Mouse (Mus musculus): ENCODE measurements around the gene Syndig1. TPM values are rescaled to one million over a fixed set of nuclear protein-coding genes. Genes with fewer than 3 reads are reported as not detected.
A peak's percentile ranks its signal among the peaks of the same experiment; 100 is the strongest.

Syndig1 gene
- total RNA-seq, 4 experiments from 2014 or later: 0.14 to 0.60 (median 0.31) TPM

DNA sequence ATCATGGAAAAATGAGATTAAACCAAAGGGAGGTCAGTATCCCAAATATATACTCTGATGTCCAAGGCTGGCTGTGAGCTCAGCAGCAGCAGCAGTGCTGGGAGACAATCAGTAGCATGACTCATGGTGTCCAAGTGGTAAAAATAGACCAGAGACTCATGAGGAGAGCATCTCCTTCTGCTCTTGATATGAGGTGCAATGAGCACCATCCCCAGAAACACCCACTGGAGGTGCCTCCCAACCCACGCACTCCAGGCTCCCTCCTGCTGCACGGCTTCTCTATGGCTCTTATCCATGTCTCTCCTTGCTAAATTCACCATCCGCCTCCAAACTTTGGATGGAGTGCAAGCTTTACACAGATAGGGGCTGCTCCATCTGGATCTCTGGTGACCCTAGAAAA, 44.3 kb downstream of the Syndig1 start:
- peak; percentile 12 for DNase-seq (ENCODE audit: low spot score)

DNA sequence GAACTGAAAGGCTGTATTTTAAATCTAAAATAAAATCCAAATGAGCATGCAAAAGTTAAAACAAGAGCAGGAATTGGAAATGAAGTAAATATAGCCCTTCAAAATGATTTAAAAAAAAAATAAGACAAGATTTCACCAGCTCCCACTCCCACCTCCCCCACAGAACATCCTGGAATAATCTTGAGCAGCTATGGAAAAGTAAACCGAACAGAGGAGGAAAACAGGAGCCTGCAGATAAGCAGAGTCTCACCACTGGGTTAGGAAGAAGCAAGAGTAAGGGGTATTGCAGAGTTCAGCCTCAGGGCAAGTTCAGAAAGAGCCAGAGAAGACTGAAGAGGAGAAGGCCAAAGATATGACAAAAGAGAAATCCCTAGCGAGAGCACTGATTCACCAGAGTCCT, 48.9 kb downstream of the Syndig1 start:
- DNase-seq (ENCODE audit: low spot score): no peak

DNA sequence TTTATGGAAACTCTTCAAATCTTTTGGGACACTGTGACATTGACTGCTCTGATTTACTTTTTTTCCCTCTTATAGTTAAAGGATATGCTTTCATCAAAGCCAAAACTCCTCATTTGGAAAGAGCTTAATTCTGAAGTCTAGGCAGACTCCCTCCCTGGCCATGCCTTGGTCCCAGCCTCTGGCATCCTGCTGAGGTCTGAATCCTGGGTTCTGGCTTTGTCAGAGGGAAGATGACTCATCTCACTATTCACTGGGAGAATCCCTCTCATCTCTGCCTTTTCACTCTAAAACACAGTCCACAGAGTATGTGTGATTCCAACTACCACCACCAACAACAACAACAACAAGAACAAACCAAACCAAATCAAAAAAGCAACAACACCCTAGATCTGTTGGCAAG, 58.6 kb downstream of the Syndig1 start:
- DNase-seq (ENCODE audit: low spot score): no peak

GRCm38 (mm10) chr2:149891647-149892046, 62.6 kb downstream of the Syndig1 start:
- no peak for DNase-seq (ENCODE audit: low spot score)

GRCm38 (mm10) chr2:149896337-149896736, 67.3 kb downstream of the Syndig1 start:
- DNase-seq (ENCODE audit: low spot score): no peak

- no peak for DNase-seq (ENCODE audit: low spot score)
Measured at GRCm38 (mm10) chr2:149899615-149900014, 70.6 kb downstream of the Syndig1 start.

GRCm38 (mm10) chr2:149900606-149901005, 71.6 kb downstream of the Syndig1 start:
- DNase-seq (ENCODE audit: low spot score): no peak

DNA sequence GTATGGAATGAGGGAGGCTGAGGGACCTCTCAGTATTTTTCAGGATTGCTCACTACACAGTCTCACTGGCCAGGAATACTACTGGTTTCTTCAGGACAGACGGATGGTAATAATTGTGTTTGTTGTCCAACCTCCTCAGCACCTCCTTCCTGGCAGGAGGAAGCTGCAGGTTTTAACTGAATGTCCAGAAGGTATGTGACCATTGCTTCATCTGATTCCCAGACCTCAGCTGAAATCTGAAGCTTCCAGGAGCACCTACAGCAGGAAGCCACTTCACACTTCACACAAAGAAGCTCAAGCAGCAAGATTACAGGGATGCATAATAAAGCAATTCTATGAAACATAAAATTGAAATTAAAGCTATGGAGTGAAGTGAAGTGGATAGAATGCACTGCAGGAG, 75.4 kb downstream of the Syndig1 start:
- no peak for DNase-seq (ENCODE audit: low spot score)

DNA sequence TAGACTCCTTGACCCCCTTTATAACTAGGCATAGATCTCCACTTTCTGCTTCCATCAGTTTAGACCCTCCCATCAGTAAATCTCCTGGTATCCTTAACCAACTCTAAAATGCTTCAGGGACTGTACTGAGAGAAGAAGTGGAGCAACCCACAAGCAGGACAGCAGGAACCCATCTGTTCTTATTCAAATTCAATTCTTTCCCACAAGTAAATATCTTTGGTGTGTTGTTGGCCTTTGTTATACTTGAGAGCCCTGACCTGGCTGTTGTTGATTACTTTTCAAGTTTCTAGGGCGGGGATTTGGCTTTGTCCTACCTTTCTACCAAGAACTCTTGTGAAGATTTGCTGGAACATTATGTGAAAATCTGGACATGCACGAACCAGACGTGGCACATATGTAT, 77.7 kb downstream of the Syndig1 start:
- no peak for DNase-seq (ENCODE audit: low spot score)

GRCm38 (mm10) chr2:149917162-149917561, 88.2 kb downstream of the Syndig1 start:
- DNase-seq (ENCODE audit: low spot score): peak; percentile 14

DNA sequence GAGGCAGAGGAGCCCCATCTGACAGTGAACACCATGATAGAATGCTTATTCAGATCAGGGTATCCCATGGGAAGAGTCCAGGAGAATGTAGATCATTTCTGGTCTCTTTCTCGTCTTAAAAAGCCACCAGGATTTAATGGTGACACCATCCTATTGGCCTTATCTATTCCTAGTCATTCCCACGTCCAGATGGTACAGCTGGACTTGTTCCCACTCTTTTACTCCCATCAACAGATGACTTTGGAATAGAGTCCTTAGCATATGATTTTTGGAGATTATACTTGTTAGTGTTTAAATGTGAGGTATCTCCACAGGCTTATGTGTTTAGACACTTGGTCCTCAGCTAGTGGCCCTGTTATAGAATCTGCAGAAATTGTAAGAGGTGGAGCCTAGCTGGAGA, 94.5 kb downstream of the Syndig1 start:
- no peak for DNase-seq (ENCODE audit: low spot score)

DNA sequence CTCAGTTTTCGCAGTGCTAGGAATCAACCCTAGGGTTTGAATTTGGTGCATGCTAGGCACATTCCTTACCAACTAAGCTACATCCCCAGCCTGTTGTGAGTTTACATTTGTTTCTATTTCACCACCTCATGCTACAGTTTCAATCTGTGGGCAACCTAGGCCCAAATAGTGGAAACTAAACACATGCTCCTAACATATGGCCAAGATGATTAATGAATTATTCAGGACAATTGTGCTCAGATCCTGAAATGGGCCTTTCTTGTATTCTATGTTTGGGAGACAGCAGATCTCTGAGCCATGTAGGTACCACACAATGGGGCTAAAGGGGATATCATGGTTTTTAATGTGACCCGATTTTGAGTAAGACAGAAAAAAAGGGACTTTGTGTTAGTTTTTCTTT, 96.9 kb downstream of the Syndig1 start:
- DNase-seq (ENCODE audit: low spot score): no peak

- no peak for DNase-seq (ENCODE audit: low spot score)
Measured at GRCm38 (mm10) chr2:149927001-149927400, 98.0 kb downstream of the Syndig1 start.

- DNase-seq (ENCODE audit: low spot score): no peak
Measured at GRCm38 (mm10) chr2:149927481-149927880, 98.5 kb downstream of the Syndig1 start.

- no peak for DNase-seq (ENCODE audit: low spot score)
Measured at GRCm38 (mm10) chr2:149929986-149930385, 101.0 kb downstream of the Syndig1 start.

GRCm38 (mm10) chr2:149931111-149931510, 102.1 kb downstream of the Syndig1 start:
- DNase-seq (ENCODE audit: low spot score): no peak

DNA sequence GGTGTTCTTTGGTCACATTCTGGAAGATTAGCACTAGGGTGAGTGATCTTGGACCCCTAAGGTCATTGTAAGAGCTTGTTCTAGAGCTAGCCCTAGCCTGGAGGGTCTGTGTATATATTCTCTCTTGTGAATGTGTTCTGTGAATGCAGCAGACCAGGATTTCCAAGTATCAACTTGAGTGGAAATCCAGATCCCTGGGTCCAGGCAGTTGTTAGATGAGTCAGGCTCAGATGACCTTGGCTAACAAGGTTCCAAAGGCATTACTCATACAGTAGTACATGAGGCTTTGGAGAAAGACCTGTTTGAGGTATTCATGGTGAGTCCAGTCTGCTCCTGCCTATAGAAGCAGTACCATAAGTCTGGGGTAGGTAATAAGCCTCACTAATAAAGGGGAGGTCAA, 103.1 kb downstream of the Syndig1 start:
- DNase-seq (ENCODE audit: low spot score): peak; percentile 0

- DNase-seq (ENCODE audit: low spot score): no peak
Measured at GRCm38 (mm10) chr2:149933247-149933898, 104.4 kb downstream of the Syndig1 start.

GRCm38 (mm10) chr2:149934139-149934538, 105.1 kb downstream of the Syndig1 start:
- DNase-seq (ENCODE audit: low spot score): no peak

DNA sequence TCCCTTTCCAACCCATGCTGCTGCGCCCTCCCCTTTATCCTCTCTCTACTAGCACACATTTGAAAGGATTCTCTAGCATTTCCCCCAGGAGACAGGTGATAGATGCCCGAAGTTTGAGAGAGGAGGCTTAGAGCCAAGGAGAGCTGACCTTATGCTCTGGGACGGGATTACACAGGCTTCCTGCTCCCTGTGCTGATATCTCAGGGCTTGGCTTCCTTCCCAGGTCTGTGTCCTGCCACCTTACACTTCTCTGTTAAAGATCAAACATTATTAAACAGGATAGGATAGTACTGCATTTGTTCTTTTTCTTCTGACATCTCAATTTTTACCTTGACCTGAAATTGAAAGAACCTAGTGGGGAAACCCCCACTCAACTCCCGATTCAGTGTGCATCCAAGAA, 109.8 kb downstream of the Syndig1 start:
- no peak for DNase-seq (ENCODE audit: low spot score)

DNA sequence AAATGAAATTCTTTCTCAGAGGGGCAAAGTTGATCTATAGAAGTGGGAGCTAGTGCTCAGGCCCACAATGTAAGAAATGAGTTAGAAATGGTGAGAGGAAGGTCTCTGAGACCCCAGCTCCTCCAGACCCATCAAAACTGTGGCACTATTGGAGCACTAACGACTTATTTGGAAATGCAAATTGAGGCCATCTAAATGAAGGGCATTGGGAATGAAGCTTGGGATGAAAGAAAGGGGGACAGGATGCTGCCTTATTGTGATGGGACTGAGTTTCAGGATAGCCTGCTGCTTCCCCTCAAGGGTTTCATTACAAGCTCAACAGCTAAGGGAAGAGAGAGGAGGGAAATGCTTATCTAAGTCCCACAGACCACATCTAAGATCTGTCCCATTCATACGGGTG, 110.6 kb downstream of the Syndig1 start:
- DNase-seq (ENCODE audit: low spot score): no peak

DNA sequence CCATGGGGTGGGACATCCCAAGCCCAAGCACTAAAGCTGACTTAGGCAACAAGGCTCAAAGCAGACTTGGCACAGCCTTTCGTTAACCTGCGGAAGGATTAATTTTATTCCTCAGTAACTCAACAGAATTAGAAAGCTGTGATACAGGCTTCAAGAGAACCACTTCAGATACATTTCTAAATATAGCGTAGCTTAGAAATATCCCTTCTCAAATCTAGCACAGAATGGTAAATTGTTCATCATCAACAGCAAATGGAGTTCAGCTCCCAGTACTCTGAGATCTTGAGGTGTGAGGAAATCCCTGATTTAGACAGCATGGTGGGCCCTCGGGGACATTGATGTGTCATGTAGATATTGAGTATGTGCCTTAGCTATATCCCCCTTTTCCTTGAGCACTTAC, 121.6 kb downstream of the Syndig1 start:
- DNase-seq (ENCODE audit: low spot score): no peak

GRCm38 (mm10) chr2:149971014-149971413, 142.0 kb downstream of the Syndig1 start:
- DNase-seq (ENCODE audit: low spot score): no peak

DNA sequence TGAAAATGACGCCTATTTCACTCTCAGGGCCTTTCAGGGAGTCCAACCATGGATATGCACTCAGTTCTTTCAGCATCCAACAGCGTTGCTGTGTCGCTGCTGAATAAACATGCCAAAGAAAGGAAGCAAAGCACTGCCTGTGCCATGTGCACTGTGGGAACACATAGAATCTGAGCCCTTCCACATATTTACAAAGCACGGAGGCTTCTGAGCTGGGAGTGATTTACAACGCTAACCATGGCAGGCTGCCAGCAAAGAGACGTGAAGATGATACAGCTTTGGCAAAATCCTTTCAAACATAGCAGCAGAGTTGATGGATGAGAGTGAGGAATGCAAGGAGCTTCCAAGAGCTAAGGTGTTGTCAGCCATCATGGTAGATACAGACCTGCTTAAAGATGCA, 144.6 kb downstream of the Syndig1 start:
- no peak for DNase-seq (ENCODE audit: low spot score)
